Mouse (Mus musculus): Measurements from ENCODE around the gene B3galnt1.

- TF ChIP-seq POLR2A (IDR thresholded peaks at IDR 0.05; ENCODE audit: control insufficient read depth in 1 of 2, insufficient read depth in 1 of 2, low read depth in 1 of 2, low read length in 2 of 2, poor library complexity in 1 of 2): no peak
- TF ChIP-seq EP300 (IDR thresholded peaks at IDR 0.05; ENCODE audit: low read depth in 1 of 2, low read length in 2 of 2): no peak
- TF ChIP-seq RCOR1 (IDR thresholded peaks at IDR 0.05; ENCODE audit: low read depth, low read length): no peak
- no peak for TF ChIP-seq CTCF (IDR thresholded peaks at IDR 0.05 in 2 of 3, conservative IDR thresholded peaks at IDR 0.05 in 1 of 3; ENCODE audit: control insufficient read depth in 1 of 3, insufficient read depth in 1 of 3, low read depth in 2 of 3, low read length in 3 of 3, poor library complexity in 1 of 3, severe bottlenecking in 1 of 3)
- TF ChIP-seq TCF12 (IDR thresholded peaks at IDR 0.05; ENCODE audit: low read depth, low read length): no peak
- no peak for TF ChIP-seq MXI1 (IDR thresholded peaks at IDR 0.05; ENCODE audit: low read depth, low read length)
- no peak for TF ChIP-seq ETS1 (IDR thresholded peaks at IDR 0.05; ENCODE audit: low read depth, low read length)
- no peak for TF ChIP-seq KAT2A (conservative IDR thresholded peaks at IDR 0.05; ENCODE audit: low read depth, low read length)
- TF ChIP-seq SIN3A (IDR thresholded peaks at IDR 0.05; ENCODE audit: low read length): no peak
- TF ChIP-seq NELFE (IDR thresholded peaks at IDR 0.05; ENCODE audit: low read depth, low read length): no peak
- TF ChIP-seq MEF2A (IDR thresholded peaks at IDR 0.05; ENCODE audit: extremely low read depth, insufficient replicate concordance, low read depth, low read length, poor library complexity, severe bottlenecking): no peak
- no peak for TF ChIP-seq ZKSCAN1 (IDR thresholded peaks at IDR 0.05; ENCODE audit: low read depth, low read length)
- TF ChIP-seq BHLHE40 (IDR thresholded peaks at IDR 0.05; ENCODE audit: borderline replicate concordance, low read depth, low read length): no peak
- no peak for TF ChIP-seq CHD1 (IDR thresholded peaks at IDR 0.05; ENCODE audit: low read depth, low read length)
These were observed 25.4 kb upstream of the B3galnt1 start for GRCm38 (mm10) chr3:69624182-69624581.
